Mouse (Mus musculus) stomach, postnatal 0 days (tissue): Measurements from ENCODE around the gene Slit3.

Experiments
- CTCF ChIP-seq: IDR thresholded peaks from 2 replicates; pipeline ENCODE4 v1.5.1; 2016; ENCODE audit warnings: antibody characterized with exemption, low read depth, mild to moderate bottlenecking, moderate library complexity
- EP300 ChIP-seq: optimal IDR thresholded peaks from 2 replicates; pipeline ENCODE3; 2016; ENCODE audit warnings: antibody characterized with exemption

DNA sequence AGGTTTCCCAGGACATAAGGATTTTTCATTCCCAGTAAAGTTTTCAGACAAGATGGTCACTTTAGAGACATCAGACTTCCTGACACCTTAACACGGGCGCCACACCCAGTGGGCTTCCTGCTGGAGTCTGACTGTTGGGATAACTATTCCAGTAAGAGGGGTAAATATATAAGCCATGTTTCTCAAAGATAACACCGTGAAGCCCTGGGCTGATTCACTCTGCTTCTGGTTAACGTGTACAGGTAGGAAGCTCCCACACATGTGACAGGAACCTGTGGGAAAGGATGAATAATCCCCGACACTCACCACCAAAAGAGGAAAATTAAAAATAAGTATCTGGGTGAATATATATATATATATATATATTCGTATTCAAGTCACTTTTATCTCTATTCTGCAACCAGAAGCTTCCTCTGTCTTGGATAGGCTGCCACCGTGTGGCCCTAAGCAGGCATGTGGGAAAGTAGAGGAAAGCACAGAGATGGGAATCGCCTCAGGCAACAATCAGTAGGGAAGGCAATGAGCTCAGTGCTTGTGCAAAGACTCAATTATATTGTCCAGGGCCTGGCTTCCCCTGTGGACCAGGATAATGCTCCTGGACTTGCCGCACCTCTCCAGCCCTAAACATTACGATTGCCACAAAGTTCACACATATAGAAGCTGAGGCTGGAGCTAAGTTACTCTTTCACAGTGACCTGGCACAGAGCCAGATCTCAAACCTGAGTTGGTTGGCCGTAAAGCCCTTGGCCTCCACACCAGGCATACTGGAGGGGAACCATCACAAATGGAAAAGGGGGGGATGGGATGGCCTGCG is 286.5 kb downstream of the Slit3 start:
- peak; percentile 86 for TF ChIP-seq CTCF
- TF ChIP-seq EP300 = no peak
